Mouse (Mus musculus) liver, embryonic 11.5 days (tissue): Measurements from ENCODE around the gene Sec14l1. TPM values are rescaled to one million over a fixed set of nuclear protein-coding genes. Genes with fewer than 3 reads are reported as not detected.

ENCODE experiments used
- ATAC-seq: fragments of 200-750 bp; cut with Nextera tagmentation; replicated peaks from 2 replicates; pipeline ENCODE4 v1.8.0; 2017; ENCODE audit warnings: moderate number of reproducible peaks, mild to moderate bottlenecking, moderate TSS enrichment, moderate library complexity; ENCODE audit not compliant: low FRiP score
- DNase-seq: peaks from one replicate; pipeline ENCODE4 v3.0.0-alpha.2; 2017; ENCODE audit warnings: low spot score
- H3K27ac ChIP-seq: fragments of 300-500 bp; sonication (generic); 2 replicates; pipeline ENCODE4 v1.5.1; 2014; ENCODE audit warnings: mild to moderate bottlenecking, low read depth, low read length, control low read depth
- H3K27me3 ChIP-seq: fragments of 300-500 bp; sonication (generic); replicated peaks from 2 replicates; pipeline ENCODE4 v1.6.1; 2014; ENCODE audit warnings: low read length, mixed read lengths; ENCODE audit not compliant: control insufficient read depth, insufficient read depth
- H3K36me3 ChIP-seq: fragments of 300-500 bp; sonication (generic); 2 replicates; pipeline ENCODE4 v1.6.1; 2014; ENCODE audit warnings: mild to moderate bottlenecking, low read length, moderate library complexity, mixed read lengths; ENCODE audit not compliant: control insufficient read depth, insufficient read depth
- H3K4me1 ChIP-seq: fragments of 300-500 bp; sonication (generic); replicated peaks from 2 replicates; pipeline ENCODE4 v1.6.1; 2014; ENCODE audit warnings: low read length, mixed read lengths; ENCODE audit not compliant: control insufficient read depth, insufficient read depth
- H3K4me2 ChIP-seq: fragments of 300-500 bp; sonication (generic); 2 replicates; pipeline ENCODE4 v1.6.1; 2014; ENCODE audit warnings: mild to moderate bottlenecking, control low read depth, moderate library complexity
- H3K4me3 ChIP-seq: fragments of 300-500 bp; sonication (generic); 2 replicates; pipeline ENCODE4 v1.5.1; 2014; ENCODE audit warnings: low read depth, low read length, control low read depth
- H3K9ac ChIP-seq: fragments of 300-500 bp; sonication (generic); 2 replicates; pipeline ENCODE4 v1.6.1; 2014; ENCODE audit warnings: low read depth, low read length, control low read depth
- H3K9me3 ChIP-seq: fragments of 300-500 bp; sonication (generic); 2 replicates; pipeline ENCODE4 v1.6.1; 2016; ENCODE audit warnings: low read length, inconsistent platforms, mixed read lengths; ENCODE audit not compliant: control insufficient read depth
- WGBS: fragments of 180-500 bp; shearing (Covaris S2); extraction: QIAGEN DNeasy Blood & Tissue Kit; methylation state at CpG from one replicate; pipeline ENCODE4 v1.1.7; 2014; 5-methylcytosine and 5-hydroxymethylcytosine counted together
- polyA plus RNA-seq: library from polyadenylated mRNA; unstranded; fragments of >200 nt; fragmentation: Nextera tagmentation; extraction: Ambion mirVana; gene quantifications from 2 replicates; pipeline ENCODE4 v1.2.1, GENCODE M21; 2014

Gene Sec14l1
- polyA plus RNA-seq, 1 experiment from 2014 or later, result 20.9 TPM

DNA sequence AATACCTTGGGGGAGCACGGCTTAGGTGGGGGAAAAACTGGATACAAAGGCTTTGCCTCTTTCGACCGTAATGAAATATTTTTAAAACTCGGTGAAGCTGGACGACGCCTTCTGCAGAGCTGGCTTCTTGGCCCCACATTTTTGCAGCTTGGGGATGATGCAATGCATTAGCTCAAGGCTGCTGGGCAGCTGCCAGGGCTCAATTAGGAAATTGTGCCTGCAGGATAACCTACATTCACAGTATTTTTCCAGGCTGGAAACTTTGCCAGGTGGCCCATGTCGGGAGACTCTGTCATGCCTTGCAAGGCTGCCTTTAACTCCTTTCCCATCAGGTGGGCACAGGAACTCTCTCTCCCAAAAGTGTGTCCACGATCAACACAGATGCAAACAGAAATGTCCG, 6.4 kb upstream of the Sec14l1 start:
- H3K27me3 ChIP-seq, result no peaks in the 10 kb centered on the region
- no peak overlapping the region for H3K27ac ChIP-seq
- 72% methylated on average over 9 of the region's 9 CpGs for WGBS
- no peak overlapping the region for H3K4me2 ChIP-seq
- ATAC-seq (no peak), DNase-seq (no peak)
- no peaks in the 10 kb centered on the region for H3K9me3 ChIP-seq
- H3K4me3 ChIP-seq, result no peak overlapping the region
- no peaks in the 10 kb centered on the region for H3K36me3 ChIP-seq
- H3K4me1 ChIP-seq, result peaks cover 27% of the 10 kb centered on the region
- H3K9ac ChIP-seq, result no peak overlapping the region

GRCm38 (mm10) chr11:117109179-117109954, 5.6 kb upstream of the Sec14l1 start:
- WGBS, result 60% methylated on average over 12 of the region's 12 CpGs
- ATAC-seq, result no peak
- no peak for DNase-seq
- H3K4me2 ChIP-seq, result no peak overlapping the region
- no peak overlapping the region for H3K27ac ChIP-seq
- no peak overlapping the region for H3K4me3 ChIP-seq
- H3K9me3 ChIP-seq, result no peaks in the 10 kb centered on the region
- H3K9ac ChIP-seq, result no peak overlapping the region
- peaks cover 32% of the 10 kb centered on the region for H3K4me1 ChIP-seq
- no peaks in the 10 kb centered on the region for H3K27me3 ChIP-seq
- no peaks in the 10 kb centered on the region for H3K36me3 ChIP-seq

GRCm38 (mm10) chr11:117111967-117112648, 2.9 kb upstream of the Sec14l1 start:
- no peak for ATAC-seq
- H3K9ac ChIP-seq, result no peak overlapping the region
- H3K4me1 ChIP-seq, result peaks cover 39% of the 10 kb centered on the region
- H3K4me2 ChIP-seq, result no peak overlapping the region
- H3K36me3 ChIP-seq, result no peaks in the 10 kb centered on the region; the same call in 1 of the 2 replicates
- no peak overlapping the region for H3K4me3 ChIP-seq
- H3K27me3 ChIP-seq, result no peaks in the 10 kb centered on the region
- no peak for DNase-seq
- H3K9me3 ChIP-seq, result no peaks in the 10 kb centered on the region
- WGBS, result 76% methylated on average over 11 of the region's 11 CpGs
- H3K27ac ChIP-seq, result no peak overlapping the region

GRCm38 (mm10) chr11:117112649-117113051, 2.3 kb upstream of the Sec14l1 start:
- no peak overlapping the region for H3K4me3 ChIP-seq
- H3K4me2 ChIP-seq, result peak overlapping the region; percentile 31; the same call in 1 of the 2 replicates
- peak overlapping the region; percentile 49 for H3K27ac ChIP-seq
- WGBS, result 31% methylated on average over 3 of the region's 3 CpGs
- no peaks in the 10 kb centered on the region; the same call in 1 of the 2 replicates for H3K36me3 ChIP-seq
- H3K9ac ChIP-seq, result no peak overlapping the region; the same call in 1 of the 2 replicates
- peaks cover 43% of the 10 kb centered on the region for H3K4me1 ChIP-seq
- no peaks in the 10 kb centered on the region for H3K27me3 ChIP-seq
- ATAC-seq (no peak), DNase-seq (no peak)
- no peaks in the 10 kb centered on the region for H3K9me3 ChIP-seq

DNA sequence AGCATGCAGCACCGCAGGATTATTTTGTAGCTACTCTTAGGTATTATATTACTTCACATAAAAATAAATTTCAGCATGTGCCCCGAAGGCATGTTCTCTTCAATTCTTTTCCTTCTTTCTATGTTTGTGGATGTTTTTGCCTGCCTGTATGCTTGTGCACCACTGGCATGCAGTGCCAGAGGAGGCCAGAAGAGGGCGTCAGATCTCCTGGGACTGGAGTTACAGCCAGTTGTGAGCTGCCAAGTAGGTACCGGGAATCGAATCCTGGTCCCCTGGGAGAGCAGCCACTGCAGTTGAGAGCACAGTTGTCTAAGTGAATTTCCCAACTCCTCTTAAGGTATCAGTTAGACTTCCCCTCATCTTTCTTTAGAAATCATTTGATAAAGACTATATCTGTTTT, 1.6 kb upstream of the Sec14l1 start:
- no peaks in the 10 kb centered on the region for H3K9me3 ChIP-seq
- ATAC-seq (no peak), DNase-seq (no peak)
- no peak overlapping the region for H3K4me3 ChIP-seq
- H3K27me3 ChIP-seq, result no peaks in the 10 kb centered on the region
- H3K4me1 ChIP-seq, result peaks cover 44% of the 10 kb centered on the region
- peak overlapping the region; percentile 49; the same call in 1 of the 2 replicates for H3K27ac ChIP-seq
- WGBS, result 86% methylated on average over 5 of the region's 5 CpGs
- H3K4me2 ChIP-seq, result peak overlapping the region; percentile 31; the same call in 1 of the 2 replicates
- peaks cover 2% of the 10 kb centered on the region; the same call in 1 of the 2 replicates for H3K36me3 ChIP-seq
- H3K9ac ChIP-seq, result no peak overlapping the region

DNA sequence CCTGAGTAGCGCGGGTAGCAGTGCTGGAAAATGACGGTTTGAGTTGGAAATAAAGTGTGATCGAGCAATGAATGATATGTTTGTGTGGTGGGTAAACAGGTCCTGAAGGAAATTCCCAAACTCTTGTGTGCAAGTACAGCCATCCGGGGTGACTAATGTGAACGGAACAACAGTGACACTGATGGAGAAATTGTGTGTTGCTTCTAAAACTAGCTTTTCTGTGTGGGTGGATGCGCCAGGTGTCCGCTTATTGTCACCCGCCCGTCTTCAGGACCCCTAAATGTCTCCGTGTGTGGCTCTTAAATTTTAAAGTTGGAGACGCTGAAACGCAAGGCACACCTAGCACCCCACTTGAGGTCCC, 757 bp upstream of the Sec14l1 start:
- H3K9me3 ChIP-seq, result no peaks in the 10 kb centered on the region
- peak overlapping the region; percentile 82 for H3K4me3 ChIP-seq
- H3K36me3 ChIP-seq, result peaks cover 2% of the 10 kb centered on the region; the same call in 1 of the 2 replicates
- ATAC-seq, result no peak
- H3K27me3 ChIP-seq, result no peaks in the 10 kb centered on the region
- H3K4me1 ChIP-seq, result peaks cover 48% of the 10 kb centered on the region
- WGBS, result 45% methylated on average over 13 of the region's 13 CpGs
- no peak for DNase-seq
- H3K9ac ChIP-seq, result peak overlapping the region; percentile 83
- H3K27ac ChIP-seq, result peak overlapping the region; percentile 99
- H3K4me2 ChIP-seq, result peak overlapping the region; percentile 97

GRCm38 (mm10) chr11:117115346-117116219, 615 bp downstream of the Sec14l1 start:
- peaks cover 51% of the 10 kb centered on the region for H3K4me1 ChIP-seq
- 2% methylated on average over 54 of the region's 54 CpGs for WGBS
- peak overlapping the region; percentile 82 for H3K4me3 ChIP-seq
- H3K27ac ChIP-seq, result peak overlapping the region; percentile 99
- DNase-seq, result no peak
- H3K4me2 ChIP-seq, result peak overlapping the region; percentile 97
- no peaks in the 10 kb centered on the region for H3K9me3 ChIP-seq
- H3K27me3 ChIP-seq, result no peaks in the 10 kb centered on the region
- ATAC-seq, result no peak; the same call in 1 of the 2 replicates
- H3K9ac ChIP-seq, result peak overlapping the region; percentile 74
- peaks cover 2% of the 10 kb centered on the region; the same call in 1 of the 2 replicates for H3K36me3 ChIP-seq
